ENCODE assay signal across 12 mouse cellular contexts in genomic region chr7:114151036-114151780, GRCm38 (mm10). TPM values are rescaled to one million over a fixed set of nuclear protein-coding genes. Genes with fewer than 3 reads are reported as not detected.
DNase-seq lines count a peak whose midpoint lies in the region; ATAC-seq and TF ChIP-seq lines count a peak whose summit lies in the region.
"Had no signal": no experiment of that assay in that cellular context is flagged by ENCODE, and none has a peak within 500 bp of the region (broad histone marks: within the 10 kb centered on the region; RNA-seq: fewer than 3 reads in every experiment).

No protein-coding gene starts in this region.

- no peak overlapping the region for H3K4me2 ChIP-seq in lung, postnatal 0 days (replicated peaks; ENCODE audit: low read depth, low read length)
- no peak overlapping the region for H3K4me2 ChIP-seq in hindbrain, embryonic 14.5 days (replicated peaks)
- no peak overlapping the region for H3K4me2 ChIP-seq in intestine, postnatal 0 days (replicated peaks; ENCODE audit: low read depth)

- no peak overlapping the region for H3K9ac ChIP-seq in lung, postnatal 0 days (replicated peaks; ENCODE audit: low read depth)
- H3K9ac ChIP-seq in hindbrain, embryonic 14.5 days: no peak overlapping the region
- H3K9ac ChIP-seq in intestine, postnatal 0 days (ENCODE audit: low read depth, low read length): no peak overlapping the region
- H3K9ac ChIP-seq: liver, embryonic 14.5 days had no signal

- ATAC-seq in lung, postnatal 0 days: no peak
- ATAC-seq in hindbrain, embryonic 14.5 days (ENCODE audit: low FRiP score): 0 out of 2 replicates have a peak, but pooled peaks have one; percentile 48
- ATAC-seq in intestine, postnatal 0 days: no peak

- H3K36me3 ChIP-seq in lung, postnatal 0 days (ENCODE audit: insufficient read depth, low read length): no peaks in the 10 kb centered on the region
- H3K36me3 ChIP-seq in hindbrain, embryonic 14.5 days (replicated peaks; ENCODE audit: control insufficient read depth, insufficient read depth): no peaks in the 10 kb centered on the region
- H3K36me3 ChIP-seq in intestine, postnatal 0 days (ENCODE audit: control insufficient read depth, insufficient read depth): no peaks in the 10 kb centered on the region

- TF ChIP-seq EP300 in lung, postnatal 0 days (IDR thresholded peaks at IDR 0.05): no peak

- H3K4me3 ChIP-seq in lung, postnatal 0 days (ENCODE audit: low read depth, low read length): no peak overlapping the region
- H3K4me3 ChIP-seq in hindbrain, embryonic 14.5 days (replicated peaks; ENCODE audit: low read length): no peak overlapping the region
- no peak overlapping the region for H3K4me3 ChIP-seq in intestine, postnatal 0 days (ENCODE audit: low read depth, low read length)

- 0 out of 2 replicates have a peak overlapping the region, but pooled peaks have one; percentile 14 for H3K27ac ChIP-seq in lung, postnatal 0 days (ENCODE audit: low read length)
- no peak overlapping the region for H3K27ac ChIP-seq in hindbrain, embryonic 14.5 days
- H3K27ac ChIP-seq in intestine, postnatal 0 days (ENCODE audit: low read depth, low read length): no peak overlapping the region
- H3K27ac ChIP-seq: liver, embryonic 14.5 days had no signal

- no peaks in the 10 kb centered on the region for H3K4me1 ChIP-seq in lung, postnatal 0 days (ENCODE audit: insufficient read depth, low read depth, low read length)
- H3K4me1 ChIP-seq in hindbrain, embryonic 14.5 days (replicated peaks; ENCODE audit: control insufficient read depth, insufficient read depth, low read length): no peaks in the 10 kb centered on the region
- no peaks in the 10 kb centered on the region for H3K4me1 ChIP-seq in intestine, postnatal 0 days (replicated peaks; ENCODE audit: control insufficient read depth, insufficient read depth, low read length)

- no peaks in the 10 kb centered on the region for H3K27me3 ChIP-seq in lung, postnatal 0 days (replicated peaks; ENCODE audit: insufficient read depth, low read length)
- H3K27me3 ChIP-seq in hindbrain, embryonic 14.5 days (ENCODE audit: control insufficient read depth, insufficient read depth, low read length): no peaks in the 10 kb centered on the region
- H3K27me3 ChIP-seq in intestine, postnatal 0 days (replicated peaks; ENCODE audit: control insufficient read depth, insufficient read depth, low read length): no peaks in the 10 kb centered on the region

- no peak for TF ChIP-seq CTCF in lung, postnatal 0 days (IDR thresholded peaks at IDR 0.05)
- TF ChIP-seq CTCF in intestine, postnatal 0 days (IDR thresholded peaks at IDR 0.05; ENCODE audit: low read depth): no peak

- DNase-seq in lung, postnatal 0 days (ENCODE audit: low spot score): no peak
- no peak for DNase-seq in lung, postnatal 25 days (ENCODE audit: low spot score)
- peak; percentile 61 for DNase-seq in hindbrain, embryonic 14.5 days (ENCODE audit: low spot score)
- peak; percentile 75 to 84 for DNase-seq in left cerebral cortex, adult 9 months (ENCODE audit: low spot score in 2 of 2)
- DNase-seq in right cerebral cortex, postnatal 36 days (ENCODE audit: low spot score in 2 of 2): peak; percentile 65 to 84
- no peak for DNase-seq in kidney, postnatal 14 days
- DNase-seq in adrenal gland, postnatal 4 days (ENCODE audit: low spot score in 2 of 2): no peak
- DNase-seq: heart, adult 11 months; kidney, adult 11 months; thymus, postnatal 25 days had no signal

- H3K9me3 ChIP-seq in lung, postnatal 0 days (ENCODE audit: low read length): no peaks in the 10 kb centered on the region
- no peaks in the 10 kb centered on the region for H3K9me3 ChIP-seq in hindbrain, embryonic 14.5 days (ENCODE audit: control insufficient read depth, low read length)
- no peaks in the 10 kb centered on the region for H3K9me3 ChIP-seq in intestine, postnatal 0 days (ENCODE audit: control insufficient read depth)

- 81% methylated on average over 5 of the region's 5 CpGs for WGBS in lung, postnatal 0 days
- WGBS in hindbrain, embryonic 14.5 days: 84% methylated on average over 5 of the region's 5 CpGs
- WGBS in intestine, postnatal 0 days: 84% methylated on average over 5 of the region's 5 CpGs

RNA-seq across cellular contexts. Expression of gene Rras2, which starts 33.6 kb away (rescaled TPM):
- polyA plus RNA-seq in lung, postnatal 0 days (2015; fragmentation: Nextera tagmentation; extraction: Ambion mirVana): 77.7 and 83.6 TPM in 2 replicates
- polyA plus RNA-seq in hindbrain, embryonic 14.5 days (2014; fragmentation: Nextera tagmentation; extraction: Ambion mirVana): 23.9 and 28.8 TPM in 2 replicates
- 24.3 and 24.5 TPM in 2 replicates for polyA plus RNA-seq in intestine, postnatal 0 days (2015; fragmentation: Nextera tagmentation; extraction: Ambion mirVana)
- 10 to 100 TPM; 33.5 to 34.8 TPM for total RNA-seq in adrenal gland, postnatal 4 days (2021)

Comparison
In these comparisons a context has a peak if more than half of its experiments do, and no peak if none do; other contexts are left out.
1. DNase-seq: peak in hindbrain, embryonic 14.5 days (single experiment), left cerebral cortex, adult 9 months (2 of 2) and right cerebral cortex, postnatal 36 days (2 of 2); none in lung, postnatal 0 days (single experiment), lung, postnatal 25 days (single experiment), kidney, postnatal 14 days (single experiment) and adrenal gland, postnatal 4 days (0 of 2).